Mouse (Mus musculus) lung, adult 2 months (tissue): ENCODE results near the gene Kri1.

Experiments used
- CTCF ChIP-seq: fragments of 200-500 bp; IDR thresholded peaks from 2 replicates; pipeline ENCODE4 v1.5.1; 2011; ENCODE audit warnings: mild to moderate bottlenecking, low read length, control low read depth; ENCODE audit not compliant: insufficient read depth
- POLR2A ChIP-seq: fragments of 200-500 bp; IDR thresholded peaks from 2 replicates; pipeline ENCODE4 v1.6.1; 2011; ENCODE audit warnings: low read depth, mild to moderate bottlenecking, control low read depth, low read length, borderline replicate concordance; ENCODE audit errors: extremely low read depth

GRCm38 (mm10) chr9:21309150-21309741, 21.5 kb upstream of the Kri1 start:
- TF ChIP-seq CTCF (no peak), POLR2A (no peak)
